ENCODE assay signal across 23 mouse cellular contexts in genomic region chr13:53247175-53247574, GRCm38 (mm10). TPM values are rescaled to one million over a fixed set of nuclear protein-coding genes. Genes with fewer than 3 reads are reported as not detected.
DNase-seq lines count a peak whose midpoint lies in the region; ATAC-seq and TF ChIP-seq lines count a peak whose summit lies in the region.
"Had no signal": no experiment of that assay in that cellular context is flagged by ENCODE, and none has a peak within 500 bp of the region (broad histone marks: within the 10 kb centered on the region; RNA-seq: fewer than 3 reads in every experiment).

No protein-coding gene starts in this region.

- no peak overlapping the region for H3K27ac ChIP-seq in heart, embryonic 13.5 days (replicated peaks)
- H3K27ac ChIP-seq in lung, embryonic 15.5 days: peak overlapping the region; percentile 69
- H3K27ac ChIP-seq in intestine, embryonic 16.5 days (ENCODE audit: low read length): peak overlapping the region; percentile 92
- H3K27ac ChIP-seq in stomach, postnatal 0 days (replicated peaks): no peak overlapping the region
- H3K27ac ChIP-seq in midbrain, embryonic 13.5 days: no peak overlapping the region
- H3K27ac ChIP-seq: forebrain, embryonic 12.5 days; layer of hippocampus, adult 2 months; liver, embryonic 12.5 days; midbrain, embryonic 10.5 days; neural tube, embryonic 15.5 days had no signal

- H3K27me3 ChIP-seq in heart, embryonic 13.5 days (replicated peaks): no peaks in the 10 kb centered on the region
- no peaks in the 10 kb centered on the region for H3K27me3 ChIP-seq in lung, embryonic 15.5 days
- no peaks in the 10 kb centered on the region for H3K27me3 ChIP-seq in intestine, embryonic 16.5 days (replicated peaks; ENCODE audit: control insufficient read depth, insufficient read depth, low read length)
- H3K27me3 ChIP-seq in stomach, postnatal 0 days (ENCODE audit: control insufficient read depth, insufficient read depth, low read length): no peaks in the 10 kb centered on the region
- H3K27me3 ChIP-seq in midbrain, embryonic 13.5 days: no peaks in the 10 kb centered on the region
- H3K27me3 ChIP-seq: CH12.LX; forebrain, embryonic 12.5 days; liver, embryonic 12.5 days; neural tube, embryonic 15.5 days had no signal

- 41% methylated on average over 6 of the region's 6 CpGs for WGBS in heart, embryonic 13.5 days
- 49% methylated on average over 6 of the region's 6 CpGs for WGBS in lung, embryonic 15.5 days
- WGBS in intestine, embryonic 16.5 days: 44% methylated on average over 6 of the region's 6 CpGs
- 58% methylated on average over 6 of the region's 6 CpGs for WGBS in stomach, postnatal 0 days
- 80% methylated on average over 6 of the region's 6 CpGs for WGBS in midbrain, embryonic 13.5 days

- no peak for TF ChIP-seq EP300 in stomach, postnatal 0 days (optimal IDR thresholded peaks at IDR 0.05)

- H3K4me2 ChIP-seq in heart, embryonic 13.5 days: no peak overlapping the region
- no peak overlapping the region for H3K4me2 ChIP-seq in lung, embryonic 15.5 days
- peak overlapping the region; percentile 37; the same call in 1 of the 2 replicates for H3K4me2 ChIP-seq in intestine, embryonic 16.5 days (ENCODE audit: low read depth, low read length)
- H3K4me2 ChIP-seq in stomach, postnatal 0 days (replicated peaks; ENCODE audit: low read depth): no peak overlapping the region
- H3K4me2 ChIP-seq in midbrain, embryonic 13.5 days (replicated peaks): no peak overlapping the region
- H3K4me2 ChIP-seq: forebrain, embryonic 12.5 days; liver, embryonic 12.5 days; neural tube, embryonic 15.5 days had no signal

- peaks cover 6% of the 10 kb centered on the region; the same call in 1 of the 2 replicates for H3K36me3 ChIP-seq in heart, embryonic 13.5 days
- no peaks in the 10 kb centered on the region for H3K36me3 ChIP-seq in lung, embryonic 15.5 days
- H3K36me3 ChIP-seq in intestine, embryonic 16.5 days (ENCODE audit: control insufficient read depth, insufficient read depth, low read length): no peaks in the 10 kb centered on the region; the same call in 1 of the 2 replicates
- no peaks in the 10 kb centered on the region for H3K36me3 ChIP-seq in stomach, postnatal 0 days (ENCODE audit: control insufficient read depth, insufficient read depth, low read length)
- no peaks in the 10 kb centered on the region for H3K36me3 ChIP-seq in midbrain, embryonic 13.5 days
- H3K36me3 ChIP-seq: forebrain, embryonic 12.5 days; G1E; liver, embryonic 12.5 days; neural tube, embryonic 15.5 days had no signal

- no peak for TF ChIP-seq CTCF in stomach, postnatal 0 days (IDR thresholded peaks at IDR 0.05; ENCODE audit: low read depth)

- peak overlapping the region; percentile 54; the same call in 1 of the 2 replicates for H3K9ac ChIP-seq in heart, embryonic 13.5 days
- H3K9ac ChIP-seq in lung, embryonic 15.5 days: no peak overlapping the region
- peak overlapping the region; percentile 37 for H3K9ac ChIP-seq in intestine, embryonic 16.5 days (ENCODE audit: low read depth, low read length)
- H3K9ac ChIP-seq in stomach, postnatal 0 days (ENCODE audit: low read length): no peak overlapping the region
- no peak overlapping the region for H3K9ac ChIP-seq in midbrain, embryonic 13.5 days (replicated peaks)
- H3K9ac ChIP-seq: forebrain, embryonic 12.5 days; liver, embryonic 12.5 days; neural tube, embryonic 15.5 days had no signal

- no peak for ATAC-seq in heart, embryonic 13.5 days (ENCODE audit: extremely low read depth, insufficient number of reproducible peaks, low FRiP score, low TSS enrichment)
- ATAC-seq in lung, embryonic 15.5 days (ENCODE audit: borderline replicate concordance, extremely low read depth, low FRiP score, low TSS enrichment): peak; percentile 36; the same call in 1 of the 2 replicates
- peak; percentile 84 for ATAC-seq in intestine, embryonic 16.5 days
- peak; percentile 24; the same call in 1 of the 2 replicates for ATAC-seq in stomach, postnatal 0 days (ENCODE audit: low FRiP score, low TSS enrichment)
- ATAC-seq in midbrain, embryonic 13.5 days: no peak
- ATAC-seq: liver, embryonic 12.5 days had no signal

- no peak for DNase-seq in heart, adult 8-10 months (ENCODE audit: low spot score)
- no peak for DNase-seq in lung, postnatal 25 days (ENCODE audit: low spot score)
- no peak for DNase-seq in stomach, postnatal 0 days (ENCODE audit: low spot score)
- DNase-seq: adrenal gland, adult 2 months; B cell, adult 2 months; cerebellum, adult 11-12 months; cerebellum, postnatal 10 days; kidney, adult 8-10 months; lung, adult 18-20 months; right cerebral cortex, adult 18-20 months; right cerebral cortex, postnatal 4 days; thymus, postnatal 25 days had no signal

- no peak overlapping the region for H3K4me3 ChIP-seq in heart, embryonic 13.5 days
- no peak overlapping the region for H3K4me3 ChIP-seq in lung, embryonic 15.5 days
- H3K4me3 ChIP-seq in intestine, embryonic 16.5 days (ENCODE audit: low read length): 0 out of 2 replicates have a peak overlapping the region, but pooled peaks have one; percentile 7
- no peak overlapping the region for H3K4me3 ChIP-seq in stomach, postnatal 0 days (ENCODE audit: low read depth, low read length)
- H3K4me3 ChIP-seq in midbrain, embryonic 13.5 days (replicated peaks): no peak overlapping the region
- H3K4me3 ChIP-seq: forebrain, embryonic 12.5 days; layer of hippocampus, adult 2 months; liver, embryonic 12.5 days; midbrain, embryonic 10.5 days; neural tube, embryonic 15.5 days had no signal

- H3K9me3 ChIP-seq in heart, embryonic 13.5 days: peaks cover 5% of the 10 kb centered on the region; the same call in 1 of the 2 replicates
- H3K9me3 ChIP-seq in lung, embryonic 15.5 days: no peaks in the 10 kb centered on the region
- no peaks in the 10 kb centered on the region for H3K9me3 ChIP-seq in intestine, embryonic 16.5 days (ENCODE audit: control insufficient read depth, low read length)
- H3K9me3 ChIP-seq in stomach, postnatal 0 days (ENCODE audit: control insufficient read depth, low read length): no peaks in the 10 kb centered on the region; the same call in 1 of the 2 replicates
- peaks cover 4% of the 10 kb centered on the region; the same call in 1 of the 2 replicates for H3K9me3 ChIP-seq in midbrain, embryonic 13.5 days
- H3K9me3 ChIP-seq: forebrain, embryonic 12.5 days; liver, embryonic 12.5 days; midbrain, embryonic 10.5 days; neural tube, embryonic 15.5 days had no signal

- peaks cover 69% of the 10 kb centered on the region for H3K4me1 ChIP-seq in heart, embryonic 13.5 days
- H3K4me1 ChIP-seq in lung, embryonic 15.5 days: peaks cover 65% of the 10 kb centered on the region
- H3K4me1 ChIP-seq in intestine, embryonic 16.5 days (ENCODE audit: control insufficient read depth, insufficient read depth, low read length): peaks cover 61% of the 10 kb centered on the region
- H3K4me1 ChIP-seq in stomach, postnatal 0 days (replicated peaks; ENCODE audit: control insufficient read depth, insufficient read depth): no peaks in the 10 kb centered on the region
- H3K4me1 ChIP-seq in midbrain, embryonic 13.5 days (replicated peaks): no peaks in the 10 kb centered on the region
- H3K4me1 ChIP-seq: liver, embryonic 12.5 days had no signal

RNA-seq across cellular contexts. Expression of gene Ror2, which starts 38.7 kb away (rescaled TPM):
- polyA plus RNA-seq in heart, embryonic 13.5 days (2015; fragmentation: Nextera tagmentation; extraction: Ambion mirVana): 16.4 and 16.5 TPM in 2 replicates
- total RNA-seq in heart, adult 8-10 months (2022): 1 to 10 TPM in 3 of 4 experiments, under 1 TPM in 1; 0.72 to 1.2 (median 1.0) TPM
- polyA plus RNA-seq in lung, embryonic 15.5 days (2015; fragmentation: Nextera tagmentation; extraction: Ambion mirVana): 17.1 and 17.6 TPM in 2 replicates
- 12.5 and 13.5 TPM in 2 replicates for polyA plus RNA-seq in intestine, embryonic 16.5 days (2015; fragmentation: Nextera tagmentation; extraction: Ambion mirVana)
- 5.7 and 6.9 TPM in 2 replicates for polyA plus RNA-seq in stomach, postnatal 0 days (2015; fragmentation: Nextera tagmentation; extraction: Ambion mirVana)
- 1.9 and 3.5 TPM in 2 replicates for polyA plus RNA-seq in midbrain, embryonic 13.5 days (2015; fragmentation: Nextera tagmentation; extraction: Ambion mirVana)
- total RNA-seq: G1E had no signal
- polyA plus RNA-seq: G1E had no signal

Comparison
In these comparisons a context has a peak if more than half of its experiments do, and no peak if none do; other contexts are left out.
1. ATAC-seq: peak in lung, embryonic 15.5 days (single experiment), intestine, embryonic 16.5 days (single experiment) and stomach, postnatal 0 days (single experiment); none in heart, embryonic 13.5 days (single experiment) and midbrain, embryonic 13.5 days (single experiment).
2. H3K27ac ChIP-seq: peak in lung, embryonic 15.5 days (single experiment) and intestine, embryonic 16.5 days (single experiment); none in heart, embryonic 13.5 days (single experiment), stomach, postnatal 0 days (single experiment) and midbrain, embryonic 13.5 days (single experiment).
3. H3K9ac ChIP-seq: peak in heart, embryonic 13.5 days (single experiment) and intestine, embryonic 16.5 days (single experiment); none in lung, embryonic 15.5 days (single experiment), stomach, postnatal 0 days (single experiment) and midbrain, embryonic 13.5 days (single experiment).